Mouse (Mus musculus): ENCODE measurements around the gene Zfp329.
A peak's percentile ranks its signal among the peaks of the same experiment; 100 is the strongest.
"Not testable (repeated sequence)": the region's sequence is repeated elsewhere in the genome, so short reads cannot be mapped to it uniquely, and the experiment has no call there.

The Zfp329 gene

GRCm38 (mm10) chr7:12818521-12819295, at the start of gene Zfp329:
Zfp329 (minus strand) TSS chr7:12818858.
- peak; percentile 87 for DNase-seq (ENCODE audit: low read depth, low spot score)

- no peak for DNase-seq (ENCODE audit: low read depth, low spot score)
Measured at GRCm38 (mm10) chr7:12835779-12836178, 17.1 kb upstream of the Zfp329 start.

- DNase-seq (ENCODE audit: low read depth, low spot score), result no peak
Measured at GRCm38 (mm10) chr7:12835193-12835671, 16.6 kb upstream of the Zfp329 start.

GRCm38 (mm10) chr7:12834162-12835120, 15.8 kb upstream of the Zfp329 start, which contains the start of gene Zfp110:
Zfp110 (plus strand) TSS chr7:12834761.
- peak; percentile 81 for DNase-seq (ENCODE audit: low read depth, low spot score)

GRCm38 (mm10) chr7:12815566-12815965, 3.1 kb downstream of the Zfp329 start:
- DNase-seq (ENCODE audit: low read depth, low spot score), result no peak

GRCm38 (mm10) chr7:12803727-12804071, 15.0 kb downstream of the Zfp329 start:
- peak; percentile 24 for DNase-seq (ENCODE audit: low read depth, low spot score)

- DNase-seq (ENCODE audit: low read depth, low spot score), result peak; percentile 89
Measured at GRCm38 (mm10) chr7:12802866-12803726, 15.6 kb downstream of the Zfp329 start, which contains the start of gene Zscan18. Zscan18 (minus strand) TSS chr7:12803635.

- no peak for DNase-seq (ENCODE audit: low read depth, low spot score)
Measured at GRCm38 (mm10) chr7:12799554-12799953, 19.1 kb downstream of the Zfp329 start.

GRCm38 (mm10) chr7:12797971-12798370, 20.7 kb downstream of the Zfp329 start:
- DNase-seq (ENCODE audit: low read depth, low spot score), result no peak

- not testable (repeated sequence) for DNase-seq (ENCODE audit: low read depth, low spot score)
Measured at GRCm38 (mm10) chr7:12792624-12793023, 26.0 kb downstream of the Zfp329 start.

- DNase-seq (ENCODE audit: low read depth, low spot score), result no peak
Measured at GRCm38 (mm10) chr7:12788025-12788424, 30.6 kb downstream of the Zfp329 start.

- no peak for DNase-seq (ENCODE audit: low read depth, low spot score)
Measured at GRCm38 (mm10) chr7:12787333-12787732, 31.3 kb downstream of the Zfp329 start.

GRCm38 (mm10) chr7:12780151-12780830, 38.4 kb downstream of the Zfp329 start:
- peak; percentile 67 for DNase-seq (ENCODE audit: low read depth, low spot score)

GRCm38 (mm10) chr7:12779782-12780150, 38.9 kb downstream of the Zfp329 start:
- DNase-seq (ENCODE audit: low read depth, low spot score), result no peak

- DNase-seq (ENCODE audit: low read depth, low spot score), result peak; percentile 16
Measured at GRCm38 (mm10) chr7:12779141-12779540, 39.5 kb downstream of the Zfp329 start.

GRCm38 (mm10) chr7:12774606-12775005, 44.1 kb downstream of the Zfp329 start:
- DNase-seq (ENCODE audit: low read depth, low spot score), result peak; percentile 72

GRCm38 (mm10) chr7:12774111-12774510, 44.5 kb downstream of the Zfp329 start:
- no peak for DNase-seq (ENCODE audit: low read depth, low spot score)
